ENCODE assay signal across 12 mouse cellular contexts in genomic region chr7:97720109-97720508, GRCm38 (mm10). TPM values are rescaled to one million over a fixed set of nuclear protein-coding genes. Genes with fewer than 3 reads are reported as not detected.
"Had no signal": no experiment of that assay in that cellular context is flagged by ENCODE, and none has a peak within 500 bp of the region (broad histone marks: within the 10 kb centered on the region; RNA-seq: fewer than 3 reads in every experiment).

No protein-coding gene starts in this region.

- H3K27ac ChIP-seq: kidney, postnatal 0 days; limb, embryonic 12.5 days; liver, embryonic 15.5 days; lung, embryonic 15.5 days; midbrain, embryonic 15.5 days; neural tube, embryonic 12.5 days; stomach, postnatal 0 days had no signal

- H3K27me3 ChIP-seq: limb, embryonic 12.5 days; liver, embryonic 15.5 days; lung, embryonic 15.5 days; midbrain, embryonic 15.5 days; neural tube, embryonic 12.5 days had no signal

- H3K4me2 ChIP-seq: limb, embryonic 12.5 days; liver, embryonic 15.5 days; lung, embryonic 15.5 days; midbrain, embryonic 15.5 days; neural tube, embryonic 12.5 days had no signal

- H3K4me3 ChIP-seq: limb, embryonic 12.5 days; liver, embryonic 15.5 days; lung, embryonic 15.5 days; midbrain, embryonic 15.5 days; neural tube, embryonic 12.5 days had no signal

- ATAC-seq: hindbrain, embryonic 16.5 days; midbrain, embryonic 15.5 days had no signal

- H3K9me3 ChIP-seq: limb, embryonic 12.5 days; liver, embryonic 15.5 days; lung, embryonic 15.5 days; midbrain, embryonic 15.5 days; neural tube, embryonic 12.5 days had no signal

- DNase-seq: kidney, adult 9 months; liver; lung, postnatal 36 days had no signal

- H3K4me1 ChIP-seq: limb, embryonic 12.5 days; lung, embryonic 15.5 days; midbrain, embryonic 15.5 days; neural tube, embryonic 12.5 days had no signal

- H3K9ac ChIP-seq: limb, embryonic 12.5 days; liver, embryonic 15.5 days; lung, embryonic 15.5 days; midbrain, embryonic 15.5 days; neural tube, embryonic 12.5 days had no signal

RNA-seq across cellular contexts. Expression of gene Aqp11, which starts 18.0 kb away (rescaled TPM):
- total RNA-seq: monocyte, adult 5-6 weeks had no signal
